Mouse (Mus musculus) embryonic facial prominence, embryonic 11.5 days (tissue): ENCODE measurements at regions not wholly inside any gene's neighbourhood (a gene's known extent, or its start where the extent isn't known, plus 50 kb on each side); places are given as distances from the start of the nearest gene placed in this dataset.

Experiments used
- ATAC-seq: fragments of 200-750 bp; cut with Nextera tagmentation; replicated peaks from 2 replicates; pipeline ENCODE4 v1.8.0; 2017; ENCODE audit warnings: low read depth; ENCODE audit not compliant: insufficient number of reproducible peaks, low FRiP score, low TSS enrichment
- DNase-seq: peaks from one replicate; pipeline ENCODE4 v3.0.0-alpha.2; 2015; ENCODE audit warnings: low spot score
- H3K27ac ChIP-seq: fragments of 300-500 bp; sonication (generic); replicated peaks from 2 replicates; pipeline ENCODE4 v1.5.1; 2014; ENCODE audit warnings: mild to moderate bottlenecking, low read depth, low read length, control low read depth
- H3K27me3 ChIP-seq: fragments of 300-500 bp; sonication (generic); 2 replicates; pipeline ENCODE4 v1.6.1; 2014; ENCODE audit warnings: mild to moderate bottlenecking, low read length, moderate library complexity, mixed read lengths; ENCODE audit not compliant: control insufficient read depth, insufficient read depth
- H3K36me3 ChIP-seq: fragments of 300-500 bp; sonication (generic); replicated peaks from 2 replicates; pipeline ENCODE4 v1.6.1; 2014; ENCODE audit warnings: low read depth, mild to moderate bottlenecking, low read length, moderate library complexity, mixed read lengths; ENCODE audit not compliant: control insufficient read depth, insufficient read depth
- H3K4me1 ChIP-seq: fragments of 300-500 bp; sonication (generic); 2 replicates; pipeline ENCODE4 v1.6.1; 2014; ENCODE audit warnings: low read length, mixed read lengths; ENCODE audit not compliant: control insufficient read depth, insufficient read depth
- H3K4me2 ChIP-seq: fragments of 300-500 bp; sonication (generic); 2 replicates; pipeline ENCODE4 v1.6.1; 2014; ENCODE audit warnings: low read depth, mild to moderate bottlenecking, control low read depth, low read length, moderate library complexity
- H3K4me3 ChIP-seq: fragments of 300-500 bp; sonication (generic); 2 replicates; pipeline ENCODE4 v1.5.1; 2014; ENCODE audit warnings: low read depth, low read length, control low read depth
- H3K9ac ChIP-seq: fragments of 300-500 bp; sonication (generic); replicated peaks from 2 replicates; pipeline ENCODE4 v1.6.1; 2014; ENCODE audit warnings: mild to moderate bottlenecking, control low read depth, low read length
- H3K9me3 ChIP-seq: fragments of 300-500 bp; sonication (generic); replicated peaks from 2 replicates; pipeline ENCODE4 v1.6.1; 2016; ENCODE audit warnings: mild to moderate bottlenecking, low read length, inconsistent platforms, mixed read lengths; ENCODE audit not compliant: control insufficient read depth
- whole genome bisulfite sequencing: fragments of 180-500 bp; shearing (Covaris S2); extraction: QIAGEN DNeasy Blood & Tissue Kit; methylation state at CpG from one replicate; pipeline ENCODE4 v1.1.7; 2014; 5-methylcytosine and 5-hydroxymethylcytosine counted together

GRCm38 (mm10) chr12:25234636-25235035 lies 137.7 kb upstream of the Id2 start:
- DNase-seq (no peak), ATAC-seq (no peak)
- Histone ChIP-seq H3K4me1 (no peaks in the 10 kb centered on the region), H3K27me3 (no peaks in the 10 kb centered on the region), H3K27ac (no peak overlapping the region), H3K4me2 (no peak overlapping the region), H3K4me3 (no peak overlapping the region), H3K9me3 (no peaks in the 10 kb centered on the region), H3K36me3 (no peaks in the 10 kb centered on the region), H3K9ac (no peak overlapping the region)
- WGBS = 73% methylated on average over 3 of the region's 3 CpGs

- no peak overlapping the region for H3K27ac ChIP-seq
- 70% methylated on average over 4 of the region's 4 CpGs for WGBS
- H3K4me2 ChIP-seq = no peak overlapping the region
- H3K4me3 ChIP-seq = no peak overlapping the region
- no peak for DNase-seq
- H3K36me3 ChIP-seq = no peaks in the 10 kb centered on the region
- H3K4me1 ChIP-seq = no peaks in the 10 kb centered on the region
- no peak overlapping the region for H3K9ac ChIP-seq
- no peaks in the 10 kb centered on the region for H3K27me3 ChIP-seq
- H3K9me3 ChIP-seq = no peaks in the 10 kb centered on the region
- no peak for ATAC-seq
Observed at GRCm38 (mm10) chr12:25233027-25233535, 136.1 kb upstream of the Id2 start.

- Histone ChIP-seq H3K9me3 (no peaks in the 10 kb centered on the region), H3K27me3 (no peaks in the 10 kb centered on the region), H3K4me3 (no peak overlapping the region), H3K4me1 (no peaks in the 10 kb centered on the region), H3K4me2 (no peak overlapping the region), H3K36me3 (no peaks in the 10 kb centered on the region), H3K27ac (no peak overlapping the region), H3K9ac (no peak overlapping the region)
- DNase-seq (no peak), ATAC-seq (no peak)
- WGBS = 88% methylated on average over 5 of the region's 5 CpGs
Observed at GRCm38 (mm10) chr12:25232358-25233026, 135.6 kb upstream of the Id2 start.

- H3K9me3 ChIP-seq = no peaks in the 10 kb centered on the region
- H3K9ac ChIP-seq = no peak overlapping the region
- WGBS = 95% methylated on average over 2 of the region's 2 CpGs
- H3K36me3 ChIP-seq = no peaks in the 10 kb centered on the region
- ATAC-seq (no peak), DNase-seq (no peak)
- H3K4me2 ChIP-seq = no peak overlapping the region
- H3K27ac ChIP-seq = no peak overlapping the region
- H3K27me3 ChIP-seq = no peaks in the 10 kb centered on the region
- no peaks in the 10 kb centered on the region for H3K4me1 ChIP-seq
- H3K4me3 ChIP-seq = no peak overlapping the region
Observed at GRCm38 (mm10) chr12:25228708-25229107, 131.8 kb upstream of the Id2 start.

- DNase-seq (no peak), ATAC-seq (no peak)
- H3K4me1 ChIP-seq = no peaks in the 10 kb centered on the region
- WGBS = 84% methylated on average over 4 of the region's 4 CpGs
- H3K36me3 ChIP-seq = no peaks in the 10 kb centered on the region
- H3K27me3 ChIP-seq = no peaks in the 10 kb centered on the region
- no peaks in the 10 kb centered on the region for H3K9me3 ChIP-seq
- H3K27ac ChIP-seq = no peak overlapping the region
- no peak overlapping the region for H3K4me2 ChIP-seq
- no peak overlapping the region for H3K9ac ChIP-seq
- no peak overlapping the region for H3K4me3 ChIP-seq
Observed at GRCm38 (mm10) chr12:25227736-25228135, 130.8 kb upstream of the Id2 start.

GRCm38 (mm10) chr12:25224644-25225043 lies 127.7 kb upstream of the Id2 start:
- DNase-seq = no peak
- Histone ChIP-seq H3K4me2 (no peak overlapping the region), H3K4me3 (no peak overlapping the region), H3K27ac (no peak overlapping the region), H3K27me3 (no peaks in the 10 kb centered on the region), H3K9me3 (no peaks in the 10 kb centered on the region), H3K9ac (no peak overlapping the region), H3K36me3 (no peaks in the 10 kb centered on the region), H3K4me1 (no peaks in the 10 kb centered on the region; the same call in 1 of the 2 replicates)
- no peak for ATAC-seq
- 82% methylated on average over 4 of the region's 4 CpGs for WGBS

GRCm38 (mm10) chr12:25224201-25224600 lies 127.3 kb upstream of the Id2 start:
- Histone ChIP-seq H3K4me3 (no peak overlapping the region), H3K36me3 (no peaks in the 10 kb centered on the region), H3K9me3 (no peaks in the 10 kb centered on the region), H3K27me3 (no peaks in the 10 kb centered on the region), H3K4me2 (no peak overlapping the region), H3K27ac (no peak overlapping the region), H3K9ac (no peak overlapping the region), H3K4me1 (no peaks in the 10 kb centered on the region; the same call in 1 of the 2 replicates)
- DNase-seq (no peak), ATAC-seq (no peak)
- 92% methylated on average over 2 of the region's 2 CpGs for WGBS

GRCm38 (mm10) chr12:25223539-25223938 lies 126.6 kb upstream of the Id2 start:
- Histone ChIP-seq H3K4me2 (no peak overlapping the region), H3K9ac (no peak overlapping the region), H3K36me3 (no peaks in the 10 kb centered on the region), H3K27ac (no peak overlapping the region), H3K9me3 (no peaks in the 10 kb centered on the region), H3K27me3 (no peaks in the 10 kb centered on the region), H3K4me1 (no peaks in the 10 kb centered on the region; the same call in 1 of the 2 replicates), H3K4me3 (no peak overlapping the region)
- DNase-seq (no peak), ATAC-seq (no peak)
- WGBS = 87% methylated on average over 4 of the region's 4 CpGs
